Mouse (Mus musculus) liver, embryonic 14.5 days (tissue): ENCODE results near the gene Slc27a1. TPM values are rescaled to one million over a fixed set of nuclear protein-coding genes. Genes with fewer than 3 reads are reported as not detected.
A peak's percentile ranks its signal among the peaks of the same experiment; 100 is the strongest.

Experiments used
- ATAC-seq: fragments of 200-750 bp; cut with Nextera tagmentation; 2 replicates; pipeline ENCODE4 v1.8.0; 2017; ENCODE audit warnings: moderate number of reproducible peaks, mild to moderate bottlenecking, moderate library complexity; ENCODE audit not compliant: insufficient read depth
- DNase-seq, 3 experiments: peaks; one replicate each; pipeline ENCODE4 v3.0.0-alpha.2; 2012 to 2013; ENCODE audit warnings: low read depth in 3 of 3, low spot score in 3 of 3
- H3K27ac ChIP-seq: fragments of 300-500 bp; sonication (generic); 2 replicates; pipeline ENCODE4 v1.5.1; 2014; ENCODE audit warnings: moderate library complexity, mild to moderate bottlenecking, control low read depth, inconsistent platforms
- H3K27me3 ChIP-seq: fragments of 300-500 bp; sonication (generic); 2 replicates; pipeline ENCODE4 v1.6.1; 2014; ENCODE audit warnings: mild to moderate bottlenecking, low read length, moderate library complexity; ENCODE audit not compliant: control insufficient read depth, insufficient read depth
- H3K36me3 ChIP-seq: fragments of 300-500 bp; sonication (generic); replicated peaks from 2 replicates; pipeline ENCODE4 v1.6.1; 2014; ENCODE audit warnings: low read depth; ENCODE audit not compliant: control insufficient read depth, insufficient read depth
- H3K4me1 ChIP-seq, 2 experiments: fragments of 200-500 bp in 1 of 2; fragments of 300-500 bp in 1 of 2; sonication (generic) in 1 of 2; replicated peaks; 2 replicates each; pipeline ENCODE4 v1.6.1; 2012 to 2014; ENCODE audit warnings: antibody characterized with exemption in 1 of 2, inconsistent platforms in 1 of 2, low read length in 1 of 2; ENCODE audit not compliant: control insufficient read depth in 2 of 2, insufficient read depth in 2 of 2
- H3K4me2 ChIP-seq: fragments of 300-500 bp; sonication (generic); 2 replicates; pipeline ENCODE4 v1.6.1; 2014; ENCODE audit warnings: low read depth, mild to moderate bottlenecking, control low read depth, moderate library complexity
- H3K4me3 ChIP-seq, 2 experiments: fragments of 200-500 bp in 1 of 2; fragments of 300-500 bp in 1 of 2; sonication (generic) in 1 of 2; 2 replicates each; pipeline ENCODE4 v1.5.1; 2012 to 2014; ENCODE audit warnings: low read depth in 2 of 2, low read length in 2 of 2, mild to moderate bottlenecking in 2 of 2, control low read depth in 1 of 2, inconsistent platforms in 1 of 2, moderate library complexity in 1 of 2; ENCODE audit not compliant: insufficient read depth in 1 of 2
- H3K9ac ChIP-seq: fragments of 300-500 bp; sonication (generic); replicated peaks from 2 replicates; pipeline ENCODE4 v1.6.1; 2014; ENCODE audit warnings: mild to moderate bottlenecking, control low read depth, moderate library complexity
- H3K9me3 ChIP-seq: fragments of 300-500 bp; sonication (generic); 2 replicates; pipeline ENCODE4 v1.6.1; 2016; ENCODE audit warnings: low read length, mixed read lengths; ENCODE audit not compliant: control insufficient read depth
- CTCF ChIP-seq: IDR thresholded peaks from 2 replicates; pipeline ENCODE4 v1.5.1; 2016; ENCODE audit warnings: antibody characterized with exemption, low read depth, control low read depth
- EP300 ChIP-seq: IDR thresholded peaks from 2 replicates; pipeline ENCODE4 v1.6.1; 2016; ENCODE audit warnings: antibody characterized with exemption, low read depth
- WGBS: fragments of 180-500 bp; shearing (Covaris S2); extraction: QIAGEN DNeasy Blood & Tissue Kit; methylation state at CpG from one replicate; pipeline ENCODE4 v1.1.7; 2014; ENCODE audit not compliant: insufficient replicate concordance; 5-methylcytosine and 5-hydroxymethylcytosine counted together
- microRNA-seq: library from miRNA; unstranded; fragments of <30 nt; microRNA quantifications from one replicate; pipeline ENCODE4, GENCODE M21; 2016
- polyA plus RNA-seq, 2 experiments: library from polyadenylated mRNA; depleted of rRNA in 1 of 2; stranded (reverse) in 1 of 2; unstranded in 1 of 2; fragments of >200 nt; fragmentation: Nextera tagmentation in 1 of 2; extraction: Ambion mirVana in 1 of 2; gene quantifications; 2 replicates each; pipeline versions ENCODE4 v1.2.1 to v1.2.3; 2012 to 2014

Gene Slc27a1
- polyA plus RNA-seq, 2 experiments, result 0.28 to 1.9 TPM

DNA sequence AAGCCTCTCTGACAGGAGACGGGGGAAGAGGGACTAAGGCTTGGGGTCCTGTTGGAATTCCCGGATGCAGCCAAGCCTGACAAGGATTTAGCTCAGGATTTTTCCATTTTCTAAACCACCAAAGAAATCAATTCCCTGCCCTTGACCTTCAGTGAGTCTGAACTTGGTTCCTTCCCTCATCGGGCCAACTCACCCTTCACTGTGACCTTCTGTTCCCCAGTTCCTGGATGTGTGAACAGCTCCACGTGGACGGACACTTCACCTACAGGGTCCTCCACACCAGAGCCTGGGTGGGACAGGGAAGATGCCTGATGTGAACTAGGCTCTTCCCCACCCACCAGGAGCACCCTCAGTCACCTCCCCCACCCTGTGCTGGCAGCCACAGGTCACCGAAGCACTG, 62.1 kb downstream of the Slc27a1 start:
- Histone ChIP-seq H3K27me3 (peaks cover 27% of the 10 kb centered on the region), H3K36me3 (no peaks in the 10 kb centered on the region), H3K4me1 (peaks cover 7 to 16% of the 10 kb centered on the region in 2 experiments), H3K9me3 (no peaks in the 10 kb centered on the region), H3K9ac (no peak overlapping the region), H3K4me2 (no peak overlapping the region), H3K4me3 (no peak overlapping the region), H3K27ac (no peak overlapping the region)
- DNase-seq (no peak), ATAC-seq (no peak)
- WGBS, result 73% methylated on average over 6 of the region's 6 CpGs
- TF ChIP-seq EP300, result no peak
- TF ChIP-seq CTCF, result no peak

DNA sequence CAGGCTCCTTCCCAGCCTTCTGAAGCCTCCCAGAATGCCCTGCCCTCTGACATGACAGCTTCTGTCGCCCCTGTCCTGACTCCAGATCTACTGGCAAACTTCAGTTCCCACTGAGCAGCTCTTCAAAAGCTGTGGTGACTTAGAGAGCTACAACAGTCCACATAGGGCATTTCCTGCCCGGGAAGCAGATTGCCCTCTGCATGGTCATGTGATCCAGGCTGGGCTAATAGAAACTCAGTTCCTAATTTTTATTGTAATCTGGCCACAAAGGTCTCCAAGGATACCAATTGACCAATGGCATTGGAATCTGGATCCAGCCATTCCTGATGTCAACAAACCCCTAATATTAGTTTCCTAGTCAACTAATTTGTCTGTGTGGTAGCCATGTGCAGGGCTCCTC, 63.2 kb downstream of the Slc27a1 start:
- no peak for DNase-seq
- no peak for ATAC-seq
- WGBS, result 31% methylated on average over 2 of the region's 2 CpGs
- TF ChIP-seq CTCF (no peak), EP300 (no peak)
- peaks cover 27% of the 10 kb centered on the region for H3K27me3 ChIP-seq
- no peaks in the 10 kb centered on the region for H3K9me3 ChIP-seq
- H3K4me3 ChIP-seq, result no peak overlapping the region
- H3K27ac ChIP-seq, result no peak overlapping the region
- no peak overlapping the region for H3K4me2 ChIP-seq
- no peaks in the 10 kb centered on the region for H3K36me3 ChIP-seq
- H3K4me1 ChIP-seq, result peaks cover 7 to 16% of the 10 kb centered on the region in 2 experiments
- H3K9ac ChIP-seq, result no peak overlapping the region

DNA sequence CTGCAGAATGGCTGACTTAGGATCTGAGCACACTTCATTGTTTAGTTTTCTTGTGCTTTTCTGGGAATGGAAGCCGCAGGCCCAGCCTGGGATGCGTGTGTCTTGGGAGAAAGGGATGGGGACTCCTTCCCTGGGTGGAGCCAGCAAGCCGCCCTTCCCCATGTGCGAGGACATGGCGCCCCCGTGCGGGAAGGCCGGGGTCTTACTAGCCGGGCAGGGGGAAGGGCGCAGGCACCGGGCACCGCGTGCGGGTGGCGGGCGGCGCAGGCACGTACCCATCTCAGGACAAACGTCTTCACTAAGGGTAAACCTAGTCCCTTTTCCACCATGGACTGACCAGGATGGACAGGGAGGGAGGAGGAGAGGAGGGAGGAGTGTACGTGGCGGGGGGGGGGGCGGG, 64.5 kb downstream of the Slc27a1 start:
- ATAC-seq (no peak), DNase-seq (no peak)
- TF ChIP-seq EP300 (no peak), CTCF (peak; percentile 69)
- Histone ChIP-seq H3K9ac (no peak overlapping the region), H3K4me1 (peaks cover 7 to 13% of the 10 kb centered on the region in 2 experiments), H3K4me2 (no peak overlapping the region), H3K4me3 (no peak overlapping the region), H3K36me3 (no peaks in the 10 kb centered on the region), H3K27me3 (peaks cover 27% of the 10 kb centered on the region), H3K9me3 (no peaks in the 10 kb centered on the region), H3K27ac (no peak overlapping the region)
- WGBS, result 5% methylated on average over 18 of the region's 22 CpGs

DNA sequence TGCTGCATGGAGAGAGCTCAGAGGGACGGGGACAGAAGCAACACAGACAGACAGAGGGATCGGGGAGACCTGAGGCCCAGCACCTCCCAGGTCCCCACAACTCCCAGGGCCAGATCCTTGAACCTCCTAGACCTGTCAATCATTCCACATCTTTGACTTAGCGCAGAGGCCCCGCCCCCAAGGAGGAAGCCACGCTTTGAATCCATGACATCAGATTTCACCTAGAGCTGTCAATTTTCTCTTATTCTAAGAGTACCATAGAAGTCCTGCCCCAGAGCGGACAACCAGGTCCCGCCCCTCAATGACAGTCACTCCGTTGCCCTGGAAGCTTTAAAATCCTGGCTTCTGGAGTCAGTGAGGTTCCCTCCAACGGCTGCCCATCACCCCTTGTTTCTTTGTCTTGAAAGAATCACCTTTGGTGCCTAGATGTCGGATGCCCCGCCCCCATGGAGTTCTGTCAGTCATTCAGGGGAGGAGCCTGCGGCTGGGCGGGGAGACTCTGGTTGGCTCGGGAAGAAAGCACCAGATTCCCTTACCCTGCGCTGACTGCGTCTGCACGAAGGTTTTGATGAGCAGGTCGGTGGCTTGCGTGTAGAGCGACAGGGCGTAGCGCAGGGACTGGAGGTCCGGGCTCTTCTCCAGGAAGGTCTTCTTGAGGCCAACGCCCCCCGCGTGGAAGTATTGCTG, 65.4 kb downstream of the Slc27a1 start:
- no peaks in the 10 kb centered on the region for H3K36me3 ChIP-seq
- peak overlapping the region; percentile 13; the same call in 1 of the 2 replicates for H3K4me2 ChIP-seq
- peak; percentile 61 for ATAC-seq
- no peak overlapping the region for H3K27ac ChIP-seq
- peaks cover 27% of the 10 kb centered on the region for H3K27me3 ChIP-seq
- 2% methylated on average over 26 of the region's 26 CpGs for WGBS
- TF ChIP-seq CTCF, result no peak
- no peak for TF ChIP-seq EP300
- peaks cover 7% of the 10 kb centered on the region in 2 experiments; a peak in 3 of 4 replicates for H3K4me1 ChIP-seq
- no peaks in the 10 kb centered on the region for H3K9me3 ChIP-seq
- H3K4me3 ChIP-seq, result no peak overlapping the region
- no peak overlapping the region for H3K9ac ChIP-seq
- DNase-seq, result peak in 1 of 3 experiments; percentile 66

Small RNA genes within 50 kb of the gene (microRNA-seq; reads per million reads assigned to microRNA genes)
- not detected for gene Mir6769b

Other genes with a start within 250 kb of the Slc27a1 start
- 41.9 and 57.2 TPM in 2 replicates for gene Use1, start 202.0 kb upstream of the Slc27a1 start, polyA plus RNA-seq (2012; rRNA removed)
- 46.5 and 48.2 TPM in 2 replicates for gene Use1, start 202.0 kb upstream of the Slc27a1 start, polyA plus RNA-seq (2014; fragmentation: Nextera tagmentation; extraction: Ambion mirVana)
- gene Ocel1, start 197.6 kb upstream of the Slc27a1 start, polyA plus RNA-seq (2012; rRNA removed), result 2.8 and 3.1 TPM in 2 replicates
- 1.9 and 2.8 TPM in 2 replicates for gene Ocel1, start 197.6 kb upstream of the Slc27a1 start, polyA plus RNA-seq (2014; fragmentation: Nextera tagmentation; extraction: Ambion mirVana)
- 20.8 and 23.4 TPM in 2 replicates for gene Nr2f6, start 186.9 kb upstream of the Slc27a1 start, polyA plus RNA-seq (2012; rRNA removed)
- gene Nr2f6, start 186.9 kb upstream of the Slc27a1 start, polyA plus RNA-seq (2014; fragmentation: Nextera tagmentation; extraction: Ambion mirVana), result 19.1 and 22.4 TPM in 2 replicates
- gene Ushbp1, start 173.1 kb upstream of the Slc27a1 start, polyA plus RNA-seq (2012; rRNA removed), result 3.1 and 3.5 TPM in 2 replicates
- 1.5 and 1.9 TPM in 2 replicates for gene Ushbp1, start 173.1 kb upstream of the Slc27a1 start, polyA plus RNA-seq (2014; fragmentation: Nextera tagmentation; extraction: Ambion mirVana)
- gene Babam1, start 172.0 kb upstream of the Slc27a1 start, polyA plus RNA-seq (2012; rRNA removed), result 53.6 and 61.2 TPM in 2 replicates
- 50.6 and 52.3 TPM in 2 replicates for gene Babam1, start 172.0 kb upstream of the Slc27a1 start, polyA plus RNA-seq (2014; fragmentation: Nextera tagmentation; extraction: Ambion mirVana)
- 52.5 and 58.0 TPM in 2 replicates for gene Ankle1, start 162.9 kb upstream of the Slc27a1 start, polyA plus RNA-seq (2012; rRNA removed)
- 17.8 and 19.0 TPM in 2 replicates for gene Ankle1, start 162.9 kb upstream of the Slc27a1 start, polyA plus RNA-seq (2014; fragmentation: Nextera tagmentation; extraction: Ambion mirVana)
- 6.6 and 7.5 TPM in 2 replicates for gene Abhd8, start 105.2 kb upstream of the Slc27a1 start, polyA plus RNA-seq (2012; rRNA removed)
- 5.3 and 6.8 TPM in 2 replicates for gene Abhd8, start 105.2 kb upstream of the Slc27a1 start, polyA plus RNA-seq (2014; fragmentation: Nextera tagmentation; extraction: Ambion mirVana)
- 45.8 and 73.0 TPM in 2 replicates for gene Mrpl34, start 103.9 kb upstream of the Slc27a1 start, polyA plus RNA-seq (2012; rRNA removed)
- 109 and 114 TPM in 2 replicates for gene Mrpl34, start 103.9 kb upstream of the Slc27a1 start, polyA plus RNA-seq (2014; fragmentation: Nextera tagmentation; extraction: Ambion mirVana)
- gene Dda1, start 99.7 kb upstream of the Slc27a1 start, polyA plus RNA-seq (2012; rRNA removed), result 24.8 and 25.4 TPM in 2 replicates
- 34.4 and 36.9 TPM in 2 replicates for gene Dda1, start 99.7 kb upstream of the Slc27a1 start, polyA plus RNA-seq (2014; fragmentation: Nextera tagmentation; extraction: Ambion mirVana)
- gene Ano8, start 82.9 kb upstream of the Slc27a1 start, polyA plus RNA-seq (2012; rRNA removed), result 1.4 and 1.7 TPM in 2 replicates
- gene Ano8, start 82.9 kb upstream of the Slc27a1 start, polyA plus RNA-seq (2014; fragmentation: Nextera tagmentation; extraction: Ambion mirVana), result 0.14 and 0.15 TPM in 2 replicates
- gene Gtpbp3, start 80.8 kb upstream of the Slc27a1 start, polyA plus RNA-seq (2012; rRNA removed), result 9.2 and 10.0 TPM in 2 replicates
- gene Gtpbp3, start 80.8 kb upstream of the Slc27a1 start, polyA plus RNA-seq (2014; fragmentation: Nextera tagmentation; extraction: Ambion mirVana), result 1.3 and 1.8 TPM in 2 replicates
- 15.4 and 16.8 TPM in 2 replicates for gene Plvap, start 57.1 kb upstream of the Slc27a1 start, polyA plus RNA-seq (2012; rRNA removed)
- gene Plvap, start 57.1 kb upstream of the Slc27a1 start, polyA plus RNA-seq (2014; fragmentation: Nextera tagmentation; extraction: Ambion mirVana), result 15.9 and 18.4 TPM in 2 replicates
- gene Ccdc194, start 43.2 kb upstream of the Slc27a1 start, polyA plus RNA-seq (2012; rRNA removed), result 0.09 and 0.11 TPM in 2 replicates
- 0.19 TPM in 1 of 2 replicates, not detected in the other for gene Ccdc194, start 43.2 kb upstream of the Slc27a1 start, polyA plus RNA-seq (2014; fragmentation: Nextera tagmentation; extraction: Ambion mirVana)
- gene Bst2, start 31.4 kb upstream of the Slc27a1 start, polyA plus RNA-seq (2012; rRNA removed), result 41.1 and 44.4 TPM in 2 replicates
- gene Bst2, start 31.4 kb upstream of the Slc27a1 start, polyA plus RNA-seq (2014; fragmentation: Nextera tagmentation; extraction: Ambion mirVana), result 12.2 and 14.2 TPM in 2 replicates
- gene Mvb12a, start 26.0 kb upstream of the Slc27a1 start, polyA plus RNA-seq (2012; rRNA removed), result 21.1 and 25.6 TPM in 2 replicates
- gene Mvb12a, start 26.0 kb upstream of the Slc27a1 start, polyA plus RNA-seq (2014; fragmentation: Nextera tagmentation; extraction: Ambion mirVana), result 31.1 and 35.2 TPM in 2 replicates
- gene Tmem221, start 10.0 kb upstream of the Slc27a1 start, polyA plus RNA-seq (2012; rRNA removed), result 0.13 and 0.25 TPM in 2 replicates
- 0.37 and 0.39 TPM in 2 replicates for gene Tmem221, start 10.0 kb upstream of the Slc27a1 start, polyA plus RNA-seq (2014; fragmentation: Nextera tagmentation; extraction: Ambion mirVana)
- gene Nxnl1, start 2.3 kb upstream of the Slc27a1 start, polyA plus RNA-seq (2012; rRNA removed), result not detected in 2 replicates
- gene Nxnl1, start 2.3 kb upstream of the Slc27a1 start, polyA plus RNA-seq (2014; fragmentation: Nextera tagmentation; extraction: Ambion mirVana), result 0.06 TPM in 2 replicates
- gene Pgls, start 23.3 kb downstream of the Slc27a1 start, polyA plus RNA-seq (2012; rRNA removed), result 45.6 and 58.5 TPM in 2 replicates
- 104 and 105 TPM in 2 replicates for gene Pgls, start 23.3 kb downstream of the Slc27a1 start, polyA plus RNA-seq (2014; fragmentation: Nextera tagmentation; extraction: Ambion mirVana)
- gene Fam129c, start 28.8 kb downstream of the Slc27a1 start, polyA plus RNA-seq (2012; rRNA removed), result 1.1 TPM in 2 replicates
- 0.56 and 0.99 TPM in 2 replicates for gene Fam129c, start 28.8 kb downstream of the Slc27a1 start, polyA plus RNA-seq (2014; fragmentation: Nextera tagmentation; extraction: Ambion mirVana)
- gene Colgalt1, start 42.1 kb downstream of the Slc27a1 start, polyA plus RNA-seq (2012; rRNA removed), result 30.9 and 31.4 TPM in 2 replicates
- gene Colgalt1, start 42.1 kb downstream of the Slc27a1 start, polyA plus RNA-seq (2014; fragmentation: Nextera tagmentation; extraction: Ambion mirVana), result 20.5 and 20.7 TPM in 2 replicates
- gene Unc13a, start 102.9 kb downstream of the Slc27a1 start, polyA plus RNA-seq (2012; rRNA removed), result 0.13 and 0.15 TPM in 2 replicates
- 0.18 and 0.34 TPM in 2 replicates for gene Unc13a, start 102.9 kb downstream of the Slc27a1 start, polyA plus RNA-seq (2014; fragmentation: Nextera tagmentation; extraction: Ambion mirVana)
- gene Jak3, start 107.4 kb downstream of the Slc27a1 start, polyA plus RNA-seq (2012; rRNA removed), result 3.8 and 4.0 TPM in 2 replicates
- gene Jak3, start 107.4 kb downstream of the Slc27a1 start, polyA plus RNA-seq (2014; fragmentation: Nextera tagmentation; extraction: Ambion mirVana), result 3.0 and 3.1 TPM in 2 replicates
- 0.48 and 0.73 TPM in 2 replicates for gene Insl3, start 120.3 kb downstream of the Slc27a1 start, polyA plus RNA-seq (2012; rRNA removed)
- gene Insl3, start 120.3 kb downstream of the Slc27a1 start, polyA plus RNA-seq (2014; fragmentation: Nextera tagmentation; extraction: Ambion mirVana), result 1.2 and 1.5 TPM in 2 replicates
- 2.2 and 2.5 TPM in 2 replicates for gene B3gnt3, start 132.9 kb downstream of the Slc27a1 start, polyA plus RNA-seq (2012; rRNA removed)
- 1.8 and 2.0 TPM in 2 replicates for gene B3gnt3, start 132.9 kb downstream of the Slc27a1 start, polyA plus RNA-seq (2014; fragmentation: Nextera tagmentation; extraction: Ambion mirVana)
- 24.1 and 24.6 TPM in 2 replicates for gene Fcho1, start 156.8 kb downstream of the Slc27a1 start, polyA plus RNA-seq (2012; rRNA removed)
- 14.7 and 18.6 TPM in 2 replicates for gene Fcho1, start 156.8 kb downstream of the Slc27a1 start, polyA plus RNA-seq (2014; fragmentation: Nextera tagmentation; extraction: Ambion mirVana)